Mouse (Mus musculus) midbrain, embryonic 15.5 days (tissue): ENCODE results near the gene Pam16. TPM values are rescaled to one million over a fixed set of nuclear protein-coding genes. Genes with fewer than 3 reads are reported as not detected.

Experiments used
- ATAC-seq: fragments of 200-750 bp; cut with Nextera tagmentation; replicated peaks from 2 replicates; pipeline ENCODE4 v1.8.0; 2017; ENCODE audit warnings: moderate TSS enrichment
- H3K27ac ChIP-seq: fragments of 300-500 bp; sonication (generic); 2 replicates; pipeline ENCODE4 v1.5.1; 2015; ENCODE audit warnings: mild to moderate bottlenecking, inconsistent platforms
- H3K27me3 ChIP-seq: fragments of 300-500 bp; sonication (generic); replicated peaks from 2 replicates; pipeline ENCODE4 v1.6.1; 2015; ENCODE audit warnings: inconsistent platforms
- H3K36me3 ChIP-seq: fragments of 300-500 bp; sonication (generic); replicated peaks from 2 replicates; pipeline ENCODE4 v1.6.1; 2015; ENCODE audit warnings: inconsistent platforms
- H3K4me1 ChIP-seq: fragments of 300-500 bp; sonication (generic); 2 replicates; pipeline ENCODE4 v1.6.1; 2015; ENCODE audit warnings: inconsistent platforms
- H3K4me2 ChIP-seq: fragments of 300-500 bp; sonication (generic); 2 replicates; pipeline ENCODE4 v1.6.1; 2015; ENCODE audit warnings: inconsistent platforms, mild to moderate bottlenecking, moderate library complexity
- H3K4me3 ChIP-seq: fragments of 300-500 bp; sonication (generic); 2 replicates; pipeline ENCODE4 v1.5.1; 2015; ENCODE audit warnings: mild to moderate bottlenecking, inconsistent platforms
- H3K9ac ChIP-seq: fragments of 300-500 bp; sonication (generic); 2 replicates; pipeline ENCODE4 v1.6.1; 2015; ENCODE audit warnings: mild to moderate bottlenecking, inconsistent platforms
- H3K9me3 ChIP-seq: fragments of 300-500 bp; sonication (generic); 2 replicates; pipeline ENCODE4 v1.6.1; 2016; ENCODE audit warnings: inconsistent platforms
- WGBS: fragments of 180-500 bp; shearing (Covaris S2); methylation state at CpG from one replicate; pipeline ENCODE4 v1.1.7; 2015; ENCODE audit warnings: mixed read lengths; 5-methylcytosine and 5-hydroxymethylcytosine counted together
- polyA plus RNA-seq: library from polyadenylated mRNA; unstranded; fragments of >200 nt; fragmentation: Nextera tagmentation; extraction: Ambion mirVana; gene quantifications from 2 replicates; pipeline ENCODE4 v1.2.1, GENCODE M21; 2015

Pam16 gene
- polyA plus RNA-seq, 1 experiment from 2014 or later, result 154 TPM

DNA sequence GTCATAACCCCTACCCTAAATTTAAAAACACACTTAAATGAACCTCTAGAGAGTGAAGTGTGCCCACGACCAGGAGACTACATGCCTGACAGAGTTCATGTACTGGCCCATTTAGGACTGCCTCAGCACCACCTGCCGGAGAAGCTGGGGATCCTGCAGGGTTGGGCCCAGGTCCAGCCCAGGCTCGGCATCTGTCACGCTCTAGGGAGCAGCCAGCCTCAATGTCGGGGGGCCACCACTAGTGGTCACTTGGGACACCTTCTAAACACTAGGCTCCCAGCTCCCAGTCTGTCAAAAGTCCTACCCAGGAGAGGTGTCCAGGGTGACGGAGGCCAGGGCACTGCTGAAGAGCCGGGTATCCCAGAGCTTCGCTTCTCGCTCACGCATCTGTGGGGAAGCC lies 29.9 kb upstream of the Pam16 start:
- ATAC-seq, result no peak
- H3K9ac ChIP-seq, result no peak overlapping the region
- no peak overlapping the region for H3K4me3 ChIP-seq
- H3K9me3 ChIP-seq, result no peaks in the 10 kb centered on the region
- no peaks in the 10 kb centered on the region for H3K27me3 ChIP-seq
- H3K4me1 ChIP-seq, result peaks cover 21% of the 10 kb centered on the region
- H3K36me3 ChIP-seq, result peaks cover 4% of the 10 kb centered on the region; the same call in 1 of the 2 replicates
- H3K4me2 ChIP-seq, result no peak overlapping the region
- H3K27ac ChIP-seq, result no peak overlapping the region
- 84% methylated on average over 10 of the region's 10 CpGs for WGBS

- 86% methylated on average over 4 of the region's 4 CpGs for WGBS
- ATAC-seq, result no peak
These were observed 28.1 kb upstream of the Pam16 start for GRCm38 (mm10) chr16:4652707-4653416.

GRCm38 (mm10) chr16:4651624-4652023 lies 26.8 kb upstream of the Pam16 start:
- Histone ChIP-seq H3K9me3 (no peaks in the 10 kb centered on the region), H3K9ac (no peak overlapping the region), H3K27ac (no peak overlapping the region), H3K36me3 (peaks cover 4% of the 10 kb centered on the region; the same call in 1 of the 2 replicates), H3K4me3 (no peak overlapping the region), H3K27me3 (no peaks in the 10 kb centered on the region), H3K4me1 (peaks cover 16% of the 10 kb centered on the region), H3K4me2 (no peak overlapping the region)
- WGBS, result 80% methylated on average over 7 of the region's 7 CpGs
- ATAC-seq, result no peak

More at GRCm38 (mm10) chr16:4652707-4653416, 28.1 kb upstream of the Pam16 start:
- Histone ChIP-seq H3K4me2 (no peak overlapping the region), H3K27ac (no peak overlapping the region), H3K9ac (no peak overlapping the region), H3K4me3 (no peak overlapping the region), H3K9me3 (no peaks in the 10 kb centered on the region), H3K36me3 (peaks cover 4% of the 10 kb centered on the region; the same call in 1 of the 2 replicates), H3K27me3 (no peaks in the 10 kb centered on the region), H3K4me1 (peaks cover 16% of the 10 kb centered on the region)

GRCm38 (mm10) chr16:4651081-4651480 lies 26.3 kb upstream of the Pam16 start:
- Histone ChIP-seq H3K9ac (no peak overlapping the region), H3K4me1 (peaks cover 13% of the 10 kb centered on the region), H3K27ac (no peak overlapping the region), H3K36me3 (peaks cover 4% of the 10 kb centered on the region; the same call in 1 of the 2 replicates), H3K9me3 (no peaks in the 10 kb centered on the region), H3K27me3 (no peaks in the 10 kb centered on the region), H3K4me3 (no peak overlapping the region), H3K4me2 (no peak overlapping the region)
- no peak for ATAC-seq
- WGBS, result 86% methylated on average over 1 of the region's 1 CpGs

GRCm38 (mm10) chr16:4650161-4650560 lies 25.4 kb upstream of the Pam16 start:
- Histone ChIP-seq H3K27me3 (no peaks in the 10 kb centered on the region), H3K4me3 (no peak overlapping the region), H3K36me3 (peaks cover 4% of the 10 kb centered on the region; the same call in 1 of the 2 replicates), H3K9me3 (no peaks in the 10 kb centered on the region), H3K9ac (no peak overlapping the region), H3K4me2 (no peak overlapping the region), H3K27ac (no peak overlapping the region), H3K4me1 (peaks cover 4% of the 10 kb centered on the region)
- 90% methylated on average over 3 of the region's 3 CpGs for WGBS
- ATAC-seq, result no peak

DNA sequence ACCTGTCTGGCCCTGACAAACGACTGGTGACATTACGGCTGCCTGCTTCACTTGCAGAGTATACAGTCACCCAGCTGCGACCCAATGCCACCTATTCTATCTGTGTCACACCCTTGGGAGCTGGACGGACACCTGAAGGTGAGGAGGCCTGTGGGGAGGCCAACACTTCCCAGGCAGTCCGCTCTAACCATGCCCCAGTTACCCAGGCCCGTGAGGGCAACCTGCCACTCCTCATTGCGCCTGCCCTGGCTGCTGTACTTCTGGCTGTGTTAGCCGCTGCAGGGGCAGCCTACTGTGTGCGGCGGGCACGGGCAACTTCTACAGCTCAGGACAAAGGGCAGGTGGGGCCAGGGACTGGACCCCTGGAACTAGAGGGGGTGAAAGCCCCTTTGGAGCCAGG lies 24.9 kb upstream of the Pam16 start:
- no peak overlapping the region for H3K9ac ChIP-seq
- ATAC-seq, result no peak
- H3K4me1 ChIP-seq, result no peaks in the 10 kb centered on the region
- peaks cover 4% of the 10 kb centered on the region; the same call in 1 of the 2 replicates for H3K36me3 ChIP-seq
- no peak overlapping the region for H3K27ac ChIP-seq
- WGBS, result 88% methylated on average over 11 of the region's 11 CpGs
- no peak overlapping the region for H3K4me2 ChIP-seq
- H3K9me3 ChIP-seq, result no peaks in the 10 kb centered on the region
- H3K27me3 ChIP-seq, result no peaks in the 10 kb centered on the region
- no peak overlapping the region for H3K4me3 ChIP-seq

GRCm38 (mm10) chr16:4649211-4649610 lies 24.4 kb upstream of the Pam16 start:
- Histone ChIP-seq H3K27ac (no peak overlapping the region), H3K4me3 (no peak overlapping the region), H3K9me3 (no peaks in the 10 kb centered on the region), H3K4me1 (no peaks in the 10 kb centered on the region), H3K36me3 (peaks cover 4% of the 10 kb centered on the region; the same call in 1 of the 2 replicates), H3K4me2 (no peak overlapping the region), H3K27me3 (no peaks in the 10 kb centered on the region), H3K9ac (no peak overlapping the region)
- WGBS, result 86% methylated on average over 5 of the region's 5 CpGs
- no peak for ATAC-seq

DNA sequence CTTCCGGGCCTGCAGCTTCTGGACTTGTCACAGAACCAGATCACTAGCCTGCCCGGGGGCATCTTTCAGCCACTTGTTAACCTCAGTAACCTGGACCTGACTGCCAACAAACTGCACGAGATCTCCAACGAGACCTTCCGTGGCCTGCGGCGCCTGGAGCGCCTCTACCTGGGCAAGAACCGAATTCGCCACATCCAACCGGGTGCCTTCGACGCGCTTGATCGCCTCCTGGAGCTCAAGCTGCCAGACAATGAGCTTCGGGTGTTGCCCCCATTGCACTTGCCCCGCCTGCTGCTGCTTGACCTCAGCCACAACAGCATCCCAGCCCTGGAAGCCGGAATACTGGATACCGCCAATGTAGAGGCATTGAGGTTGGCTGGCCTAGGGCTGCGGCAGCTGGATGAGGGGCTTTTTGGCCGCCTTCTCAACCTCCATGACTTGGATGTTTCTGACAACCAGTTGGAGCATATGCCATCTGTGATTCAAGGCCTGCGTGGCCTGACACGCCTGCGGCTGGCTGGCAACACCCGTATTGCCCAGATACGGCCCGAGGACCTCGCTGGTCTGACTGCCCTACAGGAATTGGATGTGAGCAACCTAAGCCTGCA lies 23.7 kb upstream of the Pam16 start:
- ATAC-seq, result no peak
- no peak overlapping the region for H3K4me3 ChIP-seq
- H3K9ac ChIP-seq, result no peak overlapping the region
- no peak overlapping the region for H3K4me2 ChIP-seq
- H3K9me3 ChIP-seq, result no peaks in the 10 kb centered on the region
- peaks cover 4% of the 10 kb centered on the region; the same call in 1 of the 2 replicates for H3K36me3 ChIP-seq
- no peaks in the 10 kb centered on the region for H3K27me3 ChIP-seq
- H3K4me1 ChIP-seq, result 0 out of 2 replicates have a peak, but pooled peaks cover 5% of the 10 kb centered on the region
- H3K27ac ChIP-seq, result no peak overlapping the region
- 78% methylated on average over 28 of the region's 28 CpGs for WGBS

DNA sequence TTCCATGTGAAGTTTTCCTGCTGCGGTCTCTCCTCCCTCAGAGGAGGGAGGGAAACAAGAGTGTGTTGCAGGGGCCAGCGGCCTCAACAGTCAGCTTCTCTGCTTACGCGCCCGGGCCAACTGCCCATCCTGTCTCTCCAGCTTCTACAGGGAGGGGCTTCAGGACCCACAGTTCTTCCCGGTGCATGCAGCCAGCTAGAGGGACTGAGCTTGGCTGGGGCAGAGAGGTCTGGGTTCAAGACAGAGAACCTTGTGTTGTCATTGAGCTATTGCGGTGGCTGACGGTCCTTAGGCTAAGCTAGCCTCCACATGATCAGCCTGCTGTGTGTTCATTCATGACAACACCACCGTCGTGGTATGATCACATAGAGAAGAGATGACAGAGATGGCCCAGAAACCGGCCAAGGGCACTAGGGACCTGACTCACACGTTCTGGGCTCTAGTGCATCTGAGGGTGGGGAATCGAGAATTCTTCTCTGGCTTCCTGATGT lies 22.9 kb upstream of the Pam16 start:
- Histone ChIP-seq H3K9ac (no peak overlapping the region), H3K4me1 (peaks cover 11% of the 10 kb centered on the region), H3K4me2 (no peak overlapping the region), H3K36me3 (peaks cover 4% of the 10 kb centered on the region; the same call in 1 of the 2 replicates), H3K9me3 (no peaks in the 10 kb centered on the region), H3K27me3 (no peaks in the 10 kb centered on the region), H3K4me3 (no peak overlapping the region), H3K27ac (no peak overlapping the region)
- no peak for ATAC-seq
- 77% methylated on average over 13 of the region's 13 CpGs for WGBS

- Histone ChIP-seq H3K4me3 (no peak overlapping the region), H3K27me3 (no peaks in the 10 kb centered on the region), H3K27ac (no peak overlapping the region), H3K36me3 (no peaks in the 10 kb centered on the region), H3K4me1 (peaks cover 16% of the 10 kb centered on the region), H3K9me3 (no peaks in the 10 kb centered on the region), H3K4me2 (no peak overlapping the region), H3K9ac (no peak overlapping the region)
- WGBS, result 75% methylated on average over 4 of the region's 4 CpGs
- ATAC-seq, result no peak
These were observed 22.0 kb upstream of the Pam16 start for GRCm38 (mm10) chr16:4646831-4647230.

- H3K27ac ChIP-seq, result no peak overlapping the region
- no peak overlapping the region for H3K4me3 ChIP-seq
- H3K4me1 ChIP-seq, result peaks cover 17% of the 10 kb centered on the region
- no peak overlapping the region for H3K4me2 ChIP-seq
- no peaks in the 10 kb centered on the region for H3K9me3 ChIP-seq
- WGBS, result 82% methylated on average over 4 of the region's 4 CpGs
- no peaks in the 10 kb centered on the region for H3K27me3 ChIP-seq
- H3K36me3 ChIP-seq, result no peaks in the 10 kb centered on the region
- no peak for ATAC-seq
- H3K9ac ChIP-seq, result no peak overlapping the region
These were observed 21.1 kb upstream of the Pam16 start for GRCm38 (mm10) chr16:4645867-4646266.

GRCm38 (mm10) chr16:4643670-4644419 lies 19.1 kb upstream of the Pam16 start:
- 63% methylated on average over 11 of the region's 11 CpGs for WGBS
- H3K27me3 ChIP-seq, result no peaks in the 10 kb centered on the region
- H3K4me2 ChIP-seq, result no peak overlapping the region
- H3K36me3 ChIP-seq, result no peaks in the 10 kb centered on the region
- peak; percentile 51; the same call in 1 of the 2 replicates for ATAC-seq
- no peaks in the 10 kb centered on the region for H3K9me3 ChIP-seq
- no peak overlapping the region for H3K9ac ChIP-seq
- peaks cover 28% of the 10 kb centered on the region for H3K4me1 ChIP-seq
- no peak overlapping the region for H3K27ac ChIP-seq
- H3K4me3 ChIP-seq, result no peak overlapping the region
